Mouse (Mus musculus): ENCODE measurements around the gene Foxd1.

The Foxd1 gene

GRCm38 (mm10) chr13:98354090-98354801 lies at the start of gene Foxd1:
TSS of gene Foxd1 (plus strand) at chr13:98354242.
- peak; percentile 51 for DNase-seq (ENCODE audit: low spot score)

- no peak for DNase-seq (ENCODE audit: low spot score)
These were observed 48.8 kb upstream of the Foxd1 start for GRCm38 (mm10) chr13:98305257-98305656.

GRCm38 (mm10) chr13:98306393-98306792 lies 47.6 kb upstream of the Foxd1 start:
- DNase-seq (ENCODE audit: low spot score), result no peak

GRCm38 (mm10) chr13:98306852-98307475 lies 47.1 kb upstream of the Foxd1 start:
- no peak for DNase-seq (ENCODE audit: low spot score)

- DNase-seq (ENCODE audit: low spot score), result no peak
These were observed 46.0 kb upstream of the Foxd1 start for GRCm38 (mm10) chr13:98308004-98308403.

- no peak for DNase-seq (ENCODE audit: low spot score)
These were observed 45.3 kb upstream of the Foxd1 start for GRCm38 (mm10) chr13:98308724-98309123.

GRCm38 (mm10) chr13:98311597-98311996 lies 42.4 kb upstream of the Foxd1 start:
- no peak for DNase-seq (ENCODE audit: low spot score)

- no peak for DNase-seq (ENCODE audit: low spot score)
These were observed 40.4 kb upstream of the Foxd1 start for GRCm38 (mm10) chr13:98313631-98314030.

GRCm38 (mm10) chr13:98315124-98315523 lies 38.9 kb upstream of the Foxd1 start:
- no peak for DNase-seq (ENCODE audit: low spot score)

GRCm38 (mm10) chr13:98316140-98316479 lies 37.9 kb upstream of the Foxd1 start:
- no peak for DNase-seq (ENCODE audit: low spot score)

GRCm38 (mm10) chr13:98316480-98317245 lies 37.4 kb upstream of the Foxd1 start, which contains the start of gene Btf3:
TSS of gene Btf3 (minus strand) at chr13:98317006.
- peak; percentile 94 for DNase-seq (ENCODE audit: low spot score)

- no peak for DNase-seq (ENCODE audit: low spot score)
These were observed 36.8 kb upstream of the Foxd1 start for GRCm38 (mm10) chr13:98317246-98317677.

GRCm38 (mm10) chr13:98317911-98318310 lies 36.1 kb upstream of the Foxd1 start:
- DNase-seq (ENCODE audit: low spot score), result no peak

GRCm38 (mm10) chr13:98325034-98325433 lies 29.0 kb upstream of the Foxd1 start:
- no peak for DNase-seq (ENCODE audit: low spot score)

- peak; percentile 62 for DNase-seq (ENCODE audit: low spot score)
These were observed 21.9 kb upstream of the Foxd1 start for GRCm38 (mm10) chr13:98332106-98332505.

- no peak for DNase-seq (ENCODE audit: low spot score)
These were observed 17.8 kb upstream of the Foxd1 start for GRCm38 (mm10) chr13:98336205-98336604.

- peak; percentile 46 for DNase-seq (ENCODE audit: low spot score)
These were observed 13.5 kb upstream of the Foxd1 start for GRCm38 (mm10) chr13:98340506-98340905.

GRCm38 (mm10) chr13:98349491-98349890 lies 4.6 kb upstream of the Foxd1 start:
- DNase-seq (ENCODE audit: low spot score), result no peak

GRCm38 (mm10) chr13:98351527-98351926 lies 2.5 kb upstream of the Foxd1 start:
- peak; percentile 76 for DNase-seq (ENCODE audit: low spot score)

GRCm38 (mm10) chr13:98352381-98352975 lies 1.6 kb upstream of the Foxd1 start:
- DNase-seq (ENCODE audit: low spot score), result peak; percentile 11

- no peak for DNase-seq (ENCODE audit: low spot score)
These were observed 343 bp upstream of the Foxd1 start for GRCm38 (mm10) chr13:98353709-98354089.

- peak; percentile 48 for DNase-seq (ENCODE audit: low spot score)
These were observed 973 bp downstream of the Foxd1 start for GRCm38 (mm10) chr13:98354871-98355558.
